Mouse (Mus musculus): ENCODE data around the gene Edil3. TPM values are rescaled to one million over a fixed set of nuclear protein-coding genes. Genes with fewer than 3 reads are reported as not detected.

Edil3 gene
- polyA plus RNA-seq, 1 experiment: 0.60 TPM

GRCm38 (mm10) chr13:89371656-89372240 lies 550.5 kb downstream of the Edil3 start:
- Histone ChIP-seq H3K4me1 (ENCODE audit: control insufficient read depth, insufficient read depth, low read length) (no peaks in the 10 kb centered on the region), H3K27ac (ENCODE audit: control insufficient read depth, insufficient read depth, low read depth, low read length, poor library complexity) (no peak overlapping the region), H3K4me3 (replicated peaks; ENCODE audit: control insufficient read depth, low read depth, low read length) (no peak overlapping the region)
- no peak for TF ChIP-seq POLR2A (IDR thresholded peaks at IDR 0.05; ENCODE audit: borderline replicate concordance, control insufficient read depth, low read depth, low read length)
- no peak for TF ChIP-seq CTCF (IDR thresholded peaks at IDR 0.05; ENCODE audit: control insufficient read depth, insufficient read depth, low read length)
- 84% methylated on average over 5 of the region's 5 CpGs for WGBS
